Mouse (Mus musculus): Measurements from ENCODE around the gene Sult2a1.
"Not testable (repeated sequence)": the region's sequence is repeated elsewhere in the genome, so short reads cannot be mapped to it uniquely, and the experiment has no call there.

Gene Sult2a1

GRCm38 (mm10) chr7:13837309-13837708 is at the start of gene Sult2a1:
Sult2a1 (minus strand) TSS chr7:13837409.
- TF ChIP-seq GATA4 (IDR thresholded peaks at IDR 0.05; ENCODE audit: insufficient replicate concordance, low read length) = not testable (repeated sequence)

GRCm38 (mm10) chr7:13813913-13814312 is 23.3 kb downstream of the Sult2a1 start:
- no peak for TF ChIP-seq GATA4 (IDR thresholded peaks at IDR 0.05; ENCODE audit: insufficient replicate concordance, low read length)

Data from liver, adult (tissue).